Mouse (Mus musculus) heart, embryonic 16.5 days (tissue): ENCODE data around the gene Mrnip. TPM values are rescaled to one million over a fixed set of nuclear protein-coding genes. Genes with fewer than 3 reads are reported as not detected.

ENCODE experiments used
- ATAC-seq: fragments of 200-750 bp; cut with Nextera tagmentation; replicated peaks from 2 replicates; pipeline ENCODE4 v1.8.0; 2017; ENCODE audit warnings: moderate number of reproducible peaks; ENCODE audit not compliant: insufficient read depth, low FRiP score; ENCODE audit errors: extremely low read depth
- H3K27ac ChIP-seq: fragments of 300-500 bp; sonication (generic); 2 replicates; pipeline ENCODE4 v1.5.1; 2014; ENCODE audit warnings: mild to moderate bottlenecking, low read length, control low read depth, moderate library complexity
- H3K27me3 ChIP-seq: fragments of 300-500 bp; sonication (generic); 2 replicates; pipeline ENCODE4 v1.6.1; 2014; ENCODE audit warnings: low read length, mixed read lengths; ENCODE audit not compliant: control insufficient read depth, insufficient read depth
- H3K36me3 ChIP-seq: fragments of 300-500 bp; sonication (generic); 2 replicates; pipeline ENCODE4 v1.6.1; 2014; ENCODE audit not compliant: control insufficient read depth, insufficient read depth
- H3K4me1 ChIP-seq: fragments of 300-500 bp; sonication (generic); 2 replicates; pipeline ENCODE4 v1.6.1; 2014; ENCODE audit warnings: low read length, mixed read lengths; ENCODE audit not compliant: control insufficient read depth, insufficient read depth
- H3K4me2 ChIP-seq: fragments of 300-500 bp; sonication (generic); 2 replicates; pipeline ENCODE4 v1.6.1; 2014; ENCODE audit warnings: low read depth, mild to moderate bottlenecking, control low read depth, low read length
- H3K4me3 ChIP-seq: fragments of 300-500 bp; sonication (generic); 2 replicates; pipeline ENCODE4 v1.5.1; 2014; ENCODE audit warnings: mild to moderate bottlenecking, control low read depth, low read length
- H3K9ac ChIP-seq: fragments of 300-500 bp; sonication (generic); 2 replicates; pipeline ENCODE4 v1.6.1; 2014; ENCODE audit warnings: low read length, control low read depth
- H3K9me3 ChIP-seq: fragments of 300-500 bp; sonication (generic); replicated peaks from 2 replicates; pipeline ENCODE4 v1.6.1; 2016; ENCODE audit warnings: low read length; ENCODE audit not compliant: control insufficient read depth
- WGBS: fragments of 180-500 bp; shearing (Covaris S2); extraction: QIAGEN DNeasy Blood & Tissue Kit; methylation state at CpG from one replicate; pipeline ENCODE4 v1.1.7; 2014; 5-methylcytosine and 5-hydroxymethylcytosine counted together
- polyA plus RNA-seq: library from polyadenylated mRNA; unstranded; fragments of >200 nt; fragmentation: Nextera tagmentation; extraction: Ambion mirVana; gene quantifications from 2 replicates; pipeline ENCODE4 v1.2.1, GENCODE M21; 2015

Gene Mrnip
- polyA plus RNA-seq, 1 experiment from 2014 or later, result 9.4 TPM

GRCm38 (mm10) chr11:50177111-50177510 is 2.9 kb downstream of the Mrnip start:
- ATAC-seq, result no peak
- Histone ChIP-seq H3K9ac (no peak overlapping the region), H3K36me3 (no peaks in the 10 kb centered on the region), H3K27ac (no peak overlapping the region), H3K9me3 (no peaks in the 10 kb centered on the region), H3K4me2 (no peak overlapping the region), H3K27me3 (no peaks in the 10 kb centered on the region), H3K4me1 (peaks cover 6% of the 10 kb centered on the region; the same call in 1 of the 2 replicates), H3K4me3 (no peak overlapping the region)
- 67% methylated on average over 6 of the region's 6 CpGs for WGBS

- Histone ChIP-seq H3K9ac (no peak overlapping the region), H3K27ac (no peak overlapping the region), H3K4me2 (no peak overlapping the region), H3K4me3 (no peak overlapping the region), H3K4me1 (peaks cover 6% of the 10 kb centered on the region; the same call in 1 of the 2 replicates), H3K27me3 (no peaks in the 10 kb centered on the region), H3K36me3 (no peaks in the 10 kb centered on the region), H3K9me3 (no peaks in the 10 kb centered on the region)
- ATAC-seq, result no peak
- 59% methylated on average over 5 of the region's 5 CpGs for WGBS
Measured at GRCm38 (mm10) chr11:50178532-50179488, 4.6 kb downstream of the Mrnip start.

GRCm38 (mm10) chr11:50180478-50181231 is 6.4 kb downstream of the Mrnip start:
- Histone ChIP-seq H3K9ac (no peak overlapping the region), H3K27ac (no peak overlapping the region)
- no peak for ATAC-seq

DNA sequence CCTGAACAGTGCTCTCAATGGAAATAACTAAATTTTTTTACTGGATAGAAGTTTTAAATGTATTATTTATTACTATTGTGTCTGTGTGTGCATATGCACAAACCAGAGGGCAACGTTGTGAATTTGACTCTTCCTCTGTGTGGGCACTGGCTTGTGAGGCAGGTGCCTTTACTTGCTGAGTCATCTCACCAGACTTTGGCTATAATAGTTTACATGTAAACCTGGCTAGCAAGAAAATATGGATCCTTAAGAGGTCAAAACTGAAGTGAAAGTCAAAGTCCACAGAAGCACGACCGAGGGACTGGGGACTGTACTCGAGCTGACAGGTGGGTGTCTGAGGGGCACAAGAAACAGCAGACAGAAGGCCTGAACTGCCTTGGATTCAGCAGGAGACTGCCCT is 8.5 kb downstream of the Mrnip start:
- no peaks in the 10 kb centered on the region for H3K9me3 ChIP-seq
- no peak for ATAC-seq
- H3K27me3 ChIP-seq, result no peaks in the 10 kb centered on the region
- H3K4me3 ChIP-seq, result no peak overlapping the region
- no peaks in the 10 kb centered on the region for H3K36me3 ChIP-seq
- H3K4me2 ChIP-seq, result no peak overlapping the region
- H3K4me1 ChIP-seq, result no peaks in the 10 kb centered on the region
- WGBS, result 72% methylated on average over 4 of the region's 4 CpGs
- H3K9ac ChIP-seq, result no peak overlapping the region
- no peak overlapping the region for H3K27ac ChIP-seq

More at GRCm38 (mm10) chr11:50180478-50181231, 6.4 kb downstream of the Mrnip start:
- no peak overlapping the region for H3K4me3 ChIP-seq
- no peak overlapping the region for H3K4me2 ChIP-seq
- WGBS, result 66% methylated on average over 6 of the region's 6 CpGs
- no peaks in the 10 kb centered on the region for H3K27me3 ChIP-seq
- H3K36me3 ChIP-seq, result no peaks in the 10 kb centered on the region
- H3K9me3 ChIP-seq, result no peaks in the 10 kb centered on the region
- H3K4me1 ChIP-seq, result no peaks in the 10 kb centered on the region

GRCm38 (mm10) chr11:50184788-50185187 is 10.5 kb downstream of the Mrnip start:
- Histone ChIP-seq H3K4me3 (no peak overlapping the region), H3K9me3 (no peaks in the 10 kb centered on the region), H3K36me3 (no peaks in the 10 kb centered on the region), H3K4me2 (no peak overlapping the region), H3K9ac (no peak overlapping the region), H3K4me1 (no peaks in the 10 kb centered on the region), H3K27ac (no peak overlapping the region), H3K27me3 (no peaks in the 10 kb centered on the region)
- no peak for ATAC-seq
- WGBS, result 84% methylated on average over 3 of the region's 3 CpGs

DNA sequence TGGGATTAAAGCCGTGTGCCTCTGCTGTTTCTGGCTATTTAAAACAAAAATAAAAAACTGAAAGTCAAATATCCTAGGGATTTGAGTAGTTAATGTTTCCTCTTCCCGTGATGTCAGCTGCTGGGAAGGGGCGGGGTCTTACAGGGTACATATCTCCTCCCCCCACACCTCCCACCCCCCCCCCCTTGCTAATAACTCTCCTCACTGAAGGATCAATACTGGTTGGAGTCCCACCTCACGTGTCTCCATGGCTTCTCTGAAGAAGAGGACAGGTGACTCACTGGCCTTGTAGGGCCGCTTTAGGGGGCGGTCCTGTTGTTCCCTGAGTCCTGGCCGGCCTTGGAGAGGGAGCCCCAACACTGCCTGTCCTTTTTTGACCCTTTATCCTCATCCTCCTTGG is 14.4 kb downstream of the Mrnip start:
- Histone ChIP-seq H3K9ac (no peak overlapping the region), H3K4me3 (no peak overlapping the region), H3K4me2 (no peak overlapping the region), H3K36me3 (no peaks in the 10 kb centered on the region), H3K4me1 (0 out of 2 replicates have a peak, but pooled peaks cover 3% of the 10 kb centered on the region), H3K27ac (no peak overlapping the region), H3K27me3 (no peaks in the 10 kb centered on the region), H3K9me3 (no peaks in the 10 kb centered on the region)
- WGBS, result 69% methylated on average over 7 of the region's 7 CpGs
- ATAC-seq, result no peak

- 59% methylated on average over 4 of the region's 4 CpGs for WGBS
- no peaks in the 10 kb centered on the region for H3K27me3 ChIP-seq
- no peak for ATAC-seq
- H3K4me1 ChIP-seq, result 0 out of 2 replicates have a peak, but pooled peaks cover 3% of the 10 kb centered on the region
- no peak overlapping the region for H3K4me2 ChIP-seq
- H3K9me3 ChIP-seq, result no peaks in the 10 kb centered on the region
- H3K9ac ChIP-seq, result no peak overlapping the region
- no peak overlapping the region for H3K27ac ChIP-seq
- H3K36me3 ChIP-seq, result 0 out of 2 replicates have a peak, but pooled peaks cover 3% of the 10 kb centered on the region
- H3K4me3 ChIP-seq, result no peak overlapping the region
Measured at GRCm38 (mm10) chr11:50190362-50190761, 16.1 kb downstream of the Mrnip start.

DNA sequence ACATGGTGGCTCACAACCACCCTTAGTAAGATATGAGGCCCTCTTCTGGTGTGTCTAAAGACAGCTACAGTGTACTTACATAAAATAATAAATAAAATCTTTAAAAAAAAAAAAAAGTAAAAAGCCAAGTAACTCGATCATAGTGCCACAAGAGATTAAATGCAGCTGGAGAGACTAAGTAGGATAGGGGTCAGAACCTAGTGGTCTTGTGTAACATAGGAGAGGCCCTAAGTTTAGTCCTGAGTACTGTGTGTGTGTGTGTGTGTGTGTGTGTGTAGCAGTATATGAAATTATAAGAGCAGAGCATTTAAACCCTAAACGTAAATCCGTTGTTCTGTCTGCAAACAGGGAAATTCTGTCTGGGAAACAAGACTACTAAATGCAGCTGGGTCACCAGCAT is 18.0 kb downstream of the Mrnip start:
- WGBS, result 80% methylated on average over 3 of the region's 3 CpGs
- Histone ChIP-seq H3K27ac (no peak overlapping the region), H3K36me3 (peaks cover 5% of the 10 kb centered on the region; the same call in 1 of the 2 replicates), H3K9ac (no peak overlapping the region), H3K27me3 (no peaks in the 10 kb centered on the region), H3K4me2 (no peak overlapping the region), H3K4me3 (no peak overlapping the region), H3K4me1 (0 out of 2 replicates have a peak, but pooled peaks cover 3% of the 10 kb centered on the region), H3K9me3 (no peaks in the 10 kb centered on the region)
- no peak for ATAC-seq

GRCm38 (mm10) chr11:50194070-50194469 is 19.8 kb downstream of the Mrnip start:
- Histone ChIP-seq H3K36me3 (peaks cover 13% of the 10 kb centered on the region), H3K27me3 (no peaks in the 10 kb centered on the region), H3K9ac (no peak overlapping the region), H3K9me3 (no peaks in the 10 kb centered on the region), H3K4me2 (no peak overlapping the region), H3K4me3 (no peak overlapping the region), H3K27ac (no peak overlapping the region), H3K4me1 (0 out of 2 replicates have a peak, but pooled peaks cover 3% of the 10 kb centered on the region)
- no peak for ATAC-seq
- 76% methylated on average over 7 of the region's 7 CpGs for WGBS
